Mouse (Mus musculus) intestine, postnatal 0 days (tissue): ENCODE measurements around the gene Fbxo6. TPM values are rescaled to one million over a fixed set of nuclear protein-coding genes. Genes with fewer than 3 reads are reported as not detected.
A peak's percentile ranks its signal among the peaks of the same experiment; 100 is the strongest.

Experiments used
- ATAC-seq: fragments of 200-750 bp; cut with Nextera tagmentation; 2 replicates; pipeline ENCODE4 v1.8.0; 2017; ENCODE audit warnings: mild to moderate bottlenecking, moderate TSS enrichment, moderate library complexity
- H3K27ac ChIP-seq: fragments of 300-500 bp; sonication (generic); 2 replicates; pipeline ENCODE4 v1.5.1; 2014; ENCODE audit warnings: mild to moderate bottlenecking, low read depth, low read length, moderate library complexity
- H3K27me3 ChIP-seq: fragments of 300-500 bp; sonication (generic); replicated peaks from 2 replicates; pipeline ENCODE4 v1.6.1; 2014; ENCODE audit warnings: low read length, mixed read lengths; ENCODE audit not compliant: control insufficient read depth, insufficient read depth
- H3K36me3 ChIP-seq: fragments of 300-500 bp; sonication (generic); 2 replicates; pipeline ENCODE4 v1.6.1; 2014; ENCODE audit warnings: mild to moderate bottlenecking, moderate library complexity; ENCODE audit not compliant: control insufficient read depth, insufficient read depth
- H3K4me1 ChIP-seq: fragments of 300-500 bp; sonication (generic); replicated peaks from 2 replicates; pipeline ENCODE4 v1.6.1; 2014; ENCODE audit warnings: antibody characterized with exemption, low read length, mixed read lengths; ENCODE audit not compliant: control insufficient read depth, insufficient read depth
- H3K4me2 ChIP-seq: fragments of 300-500 bp; sonication (generic); replicated peaks from 2 replicates; pipeline ENCODE4 v1.6.1; 2014; ENCODE audit warnings: low read depth, mild to moderate bottlenecking, moderate library complexity
- H3K4me3 ChIP-seq: fragments of 300-500 bp; sonication (generic); 2 replicates; pipeline ENCODE4 v1.5.1; 2014; ENCODE audit warnings: low read depth, low read length
- H3K9ac ChIP-seq: fragments of 300-500 bp; sonication (generic); 2 replicates; pipeline ENCODE4 v1.6.1; 2014; ENCODE audit warnings: mild to moderate bottlenecking, low read depth, low read length
- H3K9me3 ChIP-seq: fragments of 300-500 bp; sonication (generic); 2 replicates; pipeline ENCODE4 v1.6.1; 2016; ENCODE audit warnings: mixed run types; ENCODE audit not compliant: control insufficient read depth
- CTCF ChIP-seq: sonication (generic); IDR thresholded peaks from 2 replicates; pipeline ENCODE4 v1.5.1; 2016; ENCODE audit warnings: low read depth, mild to moderate bottlenecking, control low read depth, antibody characterized with exemption, moderate library complexity
- WGBS: fragments of 180-500 bp; shearing (Covaris S2); extraction: QIAGEN DNeasy Blood & Tissue Kit; methylation state at CpG from one replicate; pipeline ENCODE4 v1.1.7; 2014; 5-methylcytosine and 5-hydroxymethylcytosine counted together
- polyA plus RNA-seq: library from polyadenylated mRNA; unstranded; fragments of >200 nt; fragmentation: Nextera tagmentation; extraction: Ambion mirVana; gene quantifications from 2 replicates; pipeline ENCODE4 v1.2.1, GENCODE M21; 2015

Fbxo6 gene
- polyA plus RNA-seq, 1 experiment from 2014 or later, result 55.4 TPM

GRCm38 (mm10) chr4:148130561-148131413 is 21.2 kb downstream of the Fbxo6 start, which contains the start of gene Draxin:
TSS of gene Draxin (minus strand) at chr4:148130698.
- no peaks in the 10 kb centered on the region for H3K9me3 ChIP-seq
- peak; percentile 41; the same call in 1 of the 2 replicates for ATAC-seq

GRCm38 (mm10) chr4:148130133-148130532 is 21.8 kb downstream of the Fbxo6 start, which contains the start of gene Mad2l2:
TSS of gene Mad2l2 (plus strand) at chr4:148130384.
- WGBS, result 3% methylated on average over 18 of the region's 18 CpGs
- Histone ChIP-seq H3K27ac (no peak within 1 kb of the TSS), H3K4me3 (peak within 1 kb of the TSS; percentile 43), H3K9me3 (no peaks in the 10 kb centered on the region), H3K36me3 (no peaks in the 10 kb centered on the region), H3K9ac (0 out of 2 replicates have a peak within 1 kb of the TSS, but pooled peaks have one; percentile 17), H3K4me2 (peak within 1 kb of the TSS; percentile 74), H3K4me1 (no peaks in the 10 kb centered on the region), H3K27me3 (peaks cover 50% of the 10 kb centered on the region)
- no peak for TF ChIP-seq CTCF
- no peak for ATAC-seq

More at GRCm38 (mm10) chr4:148130561-148131413, 21.2 kb downstream of the Fbxo6 start, which contains the start of gene Draxin:
- Histone ChIP-seq H3K9ac (0 out of 2 replicates have a peak within 1 kb of the TSS, but pooled peaks have one; percentile 17), H3K4me1 (no peaks in the 10 kb centered on the region), H3K4me3 (peak within 1 kb of the TSS; percentile 43), H3K27ac (no peak within 1 kb of the TSS), H3K27me3 (peaks cover 50% of the 10 kb centered on the region), H3K36me3 (no peaks in the 10 kb centered on the region), H3K4me2 (peak within 1 kb of the TSS; percentile 74)
- under 1% methylated on average over 80 of the region's 87 CpGs for WGBS
- TF ChIP-seq CTCF, result no peak

GRCm38 (mm10) chr4:148128672-148129071 is 23.3 kb downstream of the Fbxo6 start:
- Histone ChIP-seq H3K4me2 (no peak overlapping the region), H3K4me3 (no peak overlapping the region), H3K9ac (no peak overlapping the region), H3K27me3 (peaks cover 46% of the 10 kb centered on the region), H3K9me3 (no peaks in the 10 kb centered on the region), H3K27ac (no peak overlapping the region), H3K36me3 (no peaks in the 10 kb centered on the region), H3K4me1 (no peaks in the 10 kb centered on the region)
- WGBS, result 58% methylated on average over 2 of the region's 2 CpGs
- TF ChIP-seq CTCF, result no peak
- no peak for ATAC-seq

- no peak for ATAC-seq
- no peak overlapping the region for H3K4me2 ChIP-seq
Observed at GRCm38 (mm10) chr4:148128241-148128640, 23.7 kb downstream of the Fbxo6 start.

GRCm38 (mm10) chr4:148122694-148123066 is 29.3 kb downstream of the Fbxo6 start:
- 47% methylated on average over 3 of the region's 3 CpGs for WGBS

More at GRCm38 (mm10) chr4:148128241-148128640, 23.7 kb downstream of the Fbxo6 start:
- Histone ChIP-seq H3K9me3 (no peaks in the 10 kb centered on the region), H3K4me3 (no peak overlapping the region), H3K27me3 (peaks cover 46% of the 10 kb centered on the region), H3K4me1 (no peaks in the 10 kb centered on the region), H3K9ac (no peak overlapping the region), H3K36me3 (no peaks in the 10 kb centered on the region), H3K27ac (no peak overlapping the region)
- WGBS, result 45% methylated on average over 1 of the region's 1 CpGs
- no peak for TF ChIP-seq CTCF

GRCm38 (mm10) chr4:148121982-148122693 is 29.8 kb downstream of the Fbxo6 start:
- Histone ChIP-seq H3K4me3 (no peak overlapping the region), H3K27ac (no peak overlapping the region), H3K4me1 (no peaks in the 10 kb centered on the region), H3K9ac (no peak overlapping the region), H3K36me3 (no peaks in the 10 kb centered on the region), H3K9me3 (no peaks in the 10 kb centered on the region), H3K27me3 (no peaks in the 10 kb centered on the region), H3K4me2 (no peak overlapping the region)
- 26% methylated on average over 5 of the region's 6 CpGs for WGBS
- TF ChIP-seq CTCF, result no peak
- no peak for ATAC-seq

More at GRCm38 (mm10) chr4:148122694-148123066, 29.3 kb downstream of the Fbxo6 start:
- H3K27ac ChIP-seq, result no peak overlapping the region
- H3K4me2 ChIP-seq, result no peak overlapping the region
- ATAC-seq, result no peak
- TF ChIP-seq CTCF, result no peak
- H3K4me3 ChIP-seq, result no peak overlapping the region
- H3K36me3 ChIP-seq, result no peaks in the 10 kb centered on the region
- no peak overlapping the region for H3K9ac ChIP-seq
- no peaks in the 10 kb centered on the region for H3K9me3 ChIP-seq
- no peaks in the 10 kb centered on the region for H3K4me1 ChIP-seq
- H3K27me3 ChIP-seq, result no peaks in the 10 kb centered on the region
